Mouse (Mus musculus) stomach, postnatal 0 days (tissue): Measurements from ENCODE around the gene Lnpep.

ENCODE experiments used
- CTCF ChIP-seq: IDR thresholded peaks from 2 replicates; pipeline ENCODE4 v1.5.1; 2016; ENCODE audit warnings: antibody characterized with exemption, low read depth, mild to moderate bottlenecking, moderate library complexity
- EP300 ChIP-seq: optimal IDR thresholded peaks from 2 replicates; pipeline ENCODE3; 2016; ENCODE audit warnings: antibody characterized with exemption

DNA sequence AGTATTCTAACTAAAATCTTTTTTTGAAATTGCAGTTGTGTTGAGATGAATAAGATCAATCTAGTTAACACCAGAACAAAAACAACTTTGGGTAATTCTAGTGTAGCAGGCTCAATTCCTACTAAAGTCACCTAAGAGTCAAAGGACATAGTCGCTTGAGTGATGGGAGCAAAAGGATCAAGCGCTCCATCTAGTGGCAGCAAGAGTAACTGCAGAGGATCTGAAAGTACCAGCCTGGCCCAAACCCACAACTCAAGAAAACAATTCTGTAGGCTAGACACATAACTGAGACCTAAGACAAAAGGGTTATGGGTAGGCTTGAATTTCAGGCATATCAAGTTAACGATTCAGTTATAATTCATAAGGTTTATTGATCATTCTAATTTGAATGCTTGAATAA lies 20.9 kb upstream of the Lnpep start:
- TF ChIP-seq CTCF: peak; percentile 95
- TF ChIP-seq EP300: no peak
